Mouse (Mus musculus) heart, embryonic 16.5 days (tissue): Measurements from ENCODE around the gene D13Ertd608e. TPM values are rescaled to one million over a fixed set of nuclear protein-coding genes. Genes with fewer than 3 reads are reported as not detected.
"Not testable (repeated sequence)": the region's sequence is repeated elsewhere in the genome, so short reads cannot be mapped to it uniquely, and the experiment has no call there.

Experiments
- ATAC-seq: fragments of 200-750 bp; cut with Nextera tagmentation; replicated peaks from 2 replicates; pipeline ENCODE4 v1.8.0; 2017; ENCODE audit warnings: moderate number of reproducible peaks; ENCODE audit not compliant: insufficient read depth, low FRiP score; ENCODE audit errors: extremely low read depth
- H3K27ac ChIP-seq: fragments of 300-500 bp; sonication (generic); 2 replicates; pipeline ENCODE4 v1.5.1; 2014; ENCODE audit warnings: mild to moderate bottlenecking, low read length, control low read depth, moderate library complexity
- H3K27me3 ChIP-seq: fragments of 300-500 bp; sonication (generic); 2 replicates; pipeline ENCODE4 v1.6.1; 2014; ENCODE audit warnings: low read length, mixed read lengths; ENCODE audit not compliant: control insufficient read depth, insufficient read depth
- H3K36me3 ChIP-seq: fragments of 300-500 bp; sonication (generic); 2 replicates; pipeline ENCODE4 v1.6.1; 2014; ENCODE audit not compliant: control insufficient read depth, insufficient read depth
- H3K4me1 ChIP-seq: fragments of 300-500 bp; sonication (generic); 2 replicates; pipeline ENCODE4 v1.6.1; 2014; ENCODE audit warnings: low read length, mixed read lengths; ENCODE audit not compliant: control insufficient read depth, insufficient read depth
- H3K4me2 ChIP-seq: fragments of 300-500 bp; sonication (generic); 2 replicates; pipeline ENCODE4 v1.6.1; 2014; ENCODE audit warnings: low read depth, mild to moderate bottlenecking, control low read depth, low read length
- H3K4me3 ChIP-seq: fragments of 300-500 bp; sonication (generic); 2 replicates; pipeline ENCODE4 v1.5.1; 2014; ENCODE audit warnings: mild to moderate bottlenecking, control low read depth, low read length
- H3K9ac ChIP-seq: fragments of 300-500 bp; sonication (generic); 2 replicates; pipeline ENCODE4 v1.6.1; 2014; ENCODE audit warnings: low read length, control low read depth
- H3K9me3 ChIP-seq: fragments of 300-500 bp; sonication (generic); replicated peaks from 2 replicates; pipeline ENCODE4 v1.6.1; 2016; ENCODE audit warnings: low read length; ENCODE audit not compliant: control insufficient read depth
- WGBS: fragments of 180-500 bp; shearing (Covaris S2); extraction: QIAGEN DNeasy Blood & Tissue Kit; methylation state at CpG from one replicate; pipeline ENCODE4 v1.1.7; 2014; 5-methylcytosine and 5-hydroxymethylcytosine counted together
- polyA plus RNA-seq: library from polyadenylated mRNA; unstranded; fragments of >200 nt; fragmentation: Nextera tagmentation; extraction: Ambion mirVana; gene quantifications from 2 replicates; pipeline ENCODE4 v1.2.1, GENCODE M21; 2015

The D13Ertd608e gene
- not detected in 2 replicates for polyA plus RNA-seq

DNA sequence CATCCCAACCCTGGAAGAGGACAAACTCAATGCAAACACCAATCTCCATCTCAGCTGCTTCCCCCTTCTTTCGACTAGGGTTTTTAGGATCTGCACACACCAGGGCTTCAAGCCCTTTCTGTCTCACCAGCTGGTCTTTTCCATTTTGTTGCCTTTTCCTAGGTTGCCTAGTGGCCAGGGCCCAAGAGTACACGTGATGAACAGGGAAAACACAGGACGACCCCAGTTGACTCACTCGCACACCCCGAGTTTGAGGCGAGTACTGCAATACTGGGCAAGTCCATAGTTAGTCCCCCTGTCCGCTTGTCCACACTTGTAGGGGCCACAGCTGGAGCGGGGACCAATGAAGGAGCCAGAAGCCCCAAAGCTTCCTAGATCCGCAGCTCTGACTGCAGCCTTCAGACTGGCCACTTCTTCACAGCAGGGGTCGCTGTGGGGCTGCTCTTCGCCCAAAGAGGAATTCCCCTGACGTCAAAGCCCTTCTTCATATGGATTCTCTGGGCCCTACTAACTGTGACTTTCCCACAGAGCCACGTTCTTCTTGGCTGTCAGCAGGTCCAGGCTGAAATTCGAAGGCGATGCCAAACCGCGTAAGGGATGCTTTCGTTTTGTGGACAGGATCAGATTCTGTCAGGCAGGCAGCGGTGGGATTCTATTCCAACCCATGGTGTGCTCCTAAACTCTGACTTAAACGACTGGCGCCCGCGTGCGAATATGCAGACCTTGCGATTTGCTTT, at the start of gene D13Ertd608e:
TSS of gene D13Ertd608e (plus strand) at position 687 of the 737 bp plus-strand sequence.
- not testable (repeated sequence) for H3K36me3 ChIP-seq, ATAC-seq
- 12% methylated on average over 18 of the region's 25 CpGs for WGBS

DNA sequence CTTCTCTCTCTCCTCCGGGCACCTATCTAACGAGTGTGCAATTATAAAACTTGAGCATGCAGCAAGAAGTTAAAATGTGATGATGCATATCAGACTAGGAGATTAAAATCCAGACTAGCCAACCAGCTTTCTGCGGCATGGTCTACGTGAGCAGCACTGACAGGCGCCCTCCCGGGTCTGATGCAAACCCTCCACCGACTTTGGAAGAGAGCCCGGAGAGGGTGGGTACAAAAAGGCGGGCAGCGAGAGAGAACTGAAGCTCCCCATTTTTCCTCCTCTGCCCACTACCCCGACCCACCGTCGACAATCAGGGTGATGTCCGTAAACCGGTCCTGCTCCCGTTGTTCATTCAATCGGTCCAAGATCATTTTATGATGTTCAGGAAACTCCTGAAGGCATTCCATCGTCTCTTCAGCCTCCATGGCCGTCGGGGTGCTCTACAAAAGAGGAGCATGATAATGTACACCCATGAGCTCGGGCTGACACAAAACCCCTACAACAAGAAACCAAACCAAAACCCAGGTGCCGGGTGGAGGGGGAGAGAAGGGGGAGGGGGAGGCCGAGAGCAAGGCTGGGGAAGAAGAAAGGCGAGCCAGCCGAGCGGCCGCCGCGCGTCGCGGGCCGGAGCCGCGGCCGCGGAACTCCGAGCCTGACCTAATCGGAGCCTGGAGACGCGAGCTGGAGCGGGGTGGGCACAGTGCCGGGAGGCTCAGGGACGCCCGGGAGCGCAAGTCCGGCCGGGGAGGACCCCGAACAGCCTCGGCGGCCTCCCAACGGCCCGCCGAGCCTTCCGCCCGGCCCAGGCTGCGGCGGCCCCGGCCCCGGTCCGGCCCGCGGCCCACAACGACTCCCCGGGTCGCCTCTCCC, 45.7 kb upstream of the D13Ertd608e start:
- no peaks in the 10 kb centered on the region for H3K9me3 ChIP-seq
- peaks cover 16% of the 10 kb centered on the region for H3K4me1 ChIP-seq
- H3K36me3 ChIP-seq = peaks cover 16% of the 10 kb centered on the region
- under 1% methylated on average over 39 of the region's 66 CpGs for WGBS
- no peaks in the 10 kb centered on the region for H3K27me3 ChIP-seq
- peak overlapping the region; percentile 97 for H3K9ac ChIP-seq
- H3K27ac ChIP-seq = peak overlapping the region; percentile 97
- peak overlapping the region; percentile 89 for H3K4me3 ChIP-seq
- H3K4me2 ChIP-seq = peak overlapping the region; percentile 75
- peak; percentile 69 for ATAC-seq

More for the DNA sequence above, at the start of gene D13Ertd608e:
- not testable (repeated sequence) for H3K9me3 ChIP-seq, H3K9ac ChIP-seq, H3K4me1 ChIP-seq, H3K27me3 ChIP-seq, H3K27ac ChIP-seq
- H3K4me2 ChIP-seq = peak within 1 kb of the TSS; percentile 55
- H3K4me3 ChIP-seq = peak within 1 kb of the TSS; percentile 33

DNA sequence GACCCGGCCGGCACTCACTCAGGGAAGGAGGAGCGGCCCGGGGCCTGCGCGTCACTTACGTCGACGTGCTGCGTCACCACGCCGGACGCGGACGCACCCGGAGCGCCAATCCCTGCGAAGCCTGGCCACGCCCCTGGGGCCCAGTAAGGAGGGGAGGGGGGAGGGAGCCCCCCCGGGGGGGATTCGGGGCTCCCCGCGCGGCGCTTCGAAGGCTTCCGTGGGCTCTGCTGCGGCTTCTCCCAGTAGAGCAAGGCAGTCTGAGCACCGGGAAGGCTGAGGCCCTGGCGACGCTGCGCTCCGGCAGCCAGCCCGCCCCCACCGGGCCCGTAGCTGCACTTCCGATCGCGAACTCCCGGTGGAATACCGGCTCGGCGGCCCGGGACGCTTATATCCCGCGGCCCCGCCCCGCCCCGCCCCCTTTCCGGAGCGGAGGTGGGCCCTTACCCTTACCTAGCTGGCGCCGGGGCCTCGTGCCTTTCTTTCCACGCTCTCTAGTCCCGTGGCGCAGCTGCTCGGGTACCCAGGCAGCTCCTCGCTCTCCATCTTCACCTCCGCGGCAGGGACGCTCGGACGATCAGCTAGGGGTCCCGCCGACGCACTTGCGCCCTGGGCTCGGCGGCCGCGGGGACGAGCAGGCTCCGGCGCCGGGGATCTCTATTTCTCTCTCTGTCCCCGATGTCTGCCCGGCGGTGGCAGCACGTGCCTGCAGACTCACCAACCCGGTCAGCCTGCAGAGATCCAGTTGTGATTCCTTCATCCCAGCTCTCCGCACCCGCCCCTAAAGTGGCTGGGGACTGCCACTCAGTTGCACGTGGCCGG, 44.8 kb upstream of the D13Ertd608e start, which contains the start of gene Zfp131:
TSS of gene Zfp131 (minus strand) at position 129 of the 819 bp plus-strand sequence.
- under 1% methylated on average over 76 of the region's 86 CpGs for WGBS
- peaks cover 16% of the 10 kb centered on the region for H3K4me1 ChIP-seq

DNA sequence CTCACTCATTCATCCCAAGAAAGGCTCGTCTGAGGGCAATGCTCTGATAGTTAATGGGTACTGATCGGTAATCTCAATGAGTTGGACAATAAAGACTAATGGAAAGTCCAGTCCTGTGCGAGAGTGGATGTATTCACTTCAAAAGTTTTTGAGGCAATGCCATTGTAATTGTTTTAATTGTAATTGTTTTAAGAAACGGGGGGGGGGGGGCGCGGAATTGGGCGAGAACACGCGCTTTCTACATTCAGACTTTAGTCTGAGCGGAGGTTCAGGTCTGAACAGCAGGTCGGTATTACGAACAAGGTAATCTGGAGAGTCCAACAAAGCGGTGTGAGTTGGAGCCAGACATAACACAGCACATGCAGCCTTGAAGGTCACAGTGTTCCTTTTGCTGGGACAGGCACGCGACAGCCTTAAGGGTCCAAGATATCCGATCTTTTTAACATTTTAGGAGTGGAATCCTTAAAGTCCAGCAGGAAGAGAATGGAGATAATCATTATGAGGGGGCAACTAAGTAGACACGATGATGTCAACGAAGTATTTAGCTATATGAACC, 44.1 kb upstream of the D13Ertd608e start:
- H3K4me3 ChIP-seq = peak overlapping the region; percentile 89
- peak overlapping the region; percentile 97 for H3K9ac ChIP-seq
- no peak for ATAC-seq
- WGBS = 2% methylated on average over 18 of the region's 18 CpGs
- peaks cover 16% of the 10 kb centered on the region for H3K4me1 ChIP-seq
- peak overlapping the region; percentile 97 for H3K27ac ChIP-seq
- H3K9me3 ChIP-seq = no peaks in the 10 kb centered on the region
- peaks cover 11% of the 10 kb centered on the region for H3K36me3 ChIP-seq
- H3K27me3 ChIP-seq = no peaks in the 10 kb centered on the region
- H3K4me2 ChIP-seq = peak overlapping the region; percentile 70

More for the DNA sequence above, 44.8 kb upstream of the D13Ertd608e start, which contains the start of gene Zfp131:
- peak within 1 kb of the TSS; percentile 97 for H3K9ac ChIP-seq
- peak within 1 kb of the TSS; percentile 89 for H3K4me3 ChIP-seq
- H3K36me3 ChIP-seq = peaks cover 15% of the 10 kb centered on the region
- peak within 1 kb of the TSS; percentile 97 for H3K27ac ChIP-seq
- ATAC-seq = peak; percentile 98
- peak within 1 kb of the TSS; percentile 75 for H3K4me2 ChIP-seq
- no peaks in the 10 kb centered on the region for H3K27me3 ChIP-seq
- no peaks in the 10 kb centered on the region for H3K9me3 ChIP-seq

DNA sequence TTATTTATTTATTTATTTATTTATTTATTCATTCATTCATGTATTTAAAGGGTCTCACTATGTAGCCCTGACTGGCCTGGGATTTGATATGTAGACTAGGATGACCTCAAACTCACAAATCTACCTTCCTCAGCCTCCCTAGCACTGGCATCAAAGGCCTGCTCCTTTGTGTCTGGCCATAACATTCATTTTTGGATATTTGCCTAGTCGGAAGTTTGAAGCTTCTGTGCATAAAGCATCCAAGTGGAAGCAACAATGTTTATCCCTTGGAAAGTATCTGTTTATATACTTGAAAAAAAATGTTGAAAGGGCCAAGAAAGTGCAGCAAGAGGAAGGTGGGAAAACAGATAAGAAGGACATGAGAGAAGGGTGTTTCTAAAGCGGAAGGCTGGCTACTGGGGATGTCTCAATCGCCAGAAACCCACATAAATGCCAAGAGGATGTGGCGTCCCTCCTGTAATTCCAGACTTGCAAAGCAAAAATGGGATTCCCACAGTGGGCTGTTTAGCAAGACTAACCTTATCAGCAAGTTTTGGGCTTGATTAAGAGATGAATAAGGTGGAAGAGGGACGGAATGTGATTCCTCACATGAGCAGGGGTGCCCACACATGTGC, 42.9 kb upstream of the D13Ertd608e start:
- Histone ChIP-seq H3K9ac (no peak overlapping the region), H3K4me1 (peaks cover 16% of the 10 kb centered on the region), H3K9me3 (no peaks in the 10 kb centered on the region), H3K36me3 (peaks cover 7% of the 10 kb centered on the region), H3K27ac (no peak overlapping the region), H3K27me3 (no peaks in the 10 kb centered on the region), H3K4me3 (no peak overlapping the region), H3K4me2 (no peak overlapping the region)
- ATAC-seq = no peak
- WGBS = 61% methylated on average over 5 of the region's 5 CpGs

DNA sequence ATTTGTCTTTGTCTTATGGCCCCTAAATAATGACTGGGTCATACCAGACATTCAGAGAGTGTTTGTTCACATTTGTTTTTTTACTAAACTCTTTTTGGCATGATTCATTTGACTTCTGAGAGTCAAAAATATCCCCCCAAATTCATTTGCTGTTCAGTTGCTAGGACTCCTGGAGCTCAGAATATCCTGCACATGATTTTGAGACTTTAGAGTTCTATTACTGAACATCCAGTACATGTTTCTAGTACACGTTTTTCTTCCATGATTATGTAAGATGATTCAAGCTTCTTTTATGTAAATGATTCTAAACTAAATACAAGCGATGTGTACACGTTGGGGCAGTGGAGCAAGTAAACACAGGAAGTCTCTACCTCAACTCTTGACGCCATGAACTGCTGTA, 38.1 kb upstream of the D13Ertd608e start:
- Histone ChIP-seq H3K36me3 (no peaks in the 10 kb centered on the region), H3K9ac (no peak overlapping the region), H3K9me3 (no peaks in the 10 kb centered on the region), H3K27me3 (no peaks in the 10 kb centered on the region), H3K4me2 (no peak overlapping the region), H3K4me1 (no peaks in the 10 kb centered on the region), H3K27ac (no peak overlapping the region), H3K4me3 (no peak overlapping the region)
- ATAC-seq = no peak
- WGBS = 57% methylated on average over 4 of the region's 4 CpGs

DNA sequence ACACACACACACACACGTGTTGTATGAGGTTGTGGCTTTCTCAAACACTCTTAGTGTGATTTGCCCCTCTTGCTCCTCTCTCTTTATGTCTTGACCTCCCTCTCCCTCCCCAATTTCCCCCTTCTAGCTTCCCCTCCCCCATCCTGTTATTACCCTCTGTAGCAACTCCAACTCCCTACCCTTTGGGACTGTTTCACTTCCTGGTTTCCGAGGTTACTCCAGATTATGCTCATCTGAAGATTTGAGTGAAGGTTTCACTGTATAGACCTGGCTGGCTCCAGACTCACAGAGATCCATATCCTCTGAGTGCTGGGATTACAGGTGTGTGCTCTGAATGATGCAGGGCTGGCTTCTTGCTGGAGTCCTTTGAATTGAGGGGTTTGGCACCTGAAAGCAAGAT, 26.9 kb upstream of the D13Ertd608e start:
- Histone ChIP-seq H3K4me1 (no peaks in the 10 kb centered on the region), H3K36me3 (no peaks in the 10 kb centered on the region), H3K27ac (no peak overlapping the region), H3K27me3 (no peaks in the 10 kb centered on the region), H3K9me3 (no peaks in the 10 kb centered on the region), H3K4me2 (no peak overlapping the region), H3K4me3 (no peak overlapping the region), H3K9ac (no peak overlapping the region)
- WGBS = 56% methylated on average over 2 of the region's 2 CpGs
- ATAC-seq = no peak

DNA sequence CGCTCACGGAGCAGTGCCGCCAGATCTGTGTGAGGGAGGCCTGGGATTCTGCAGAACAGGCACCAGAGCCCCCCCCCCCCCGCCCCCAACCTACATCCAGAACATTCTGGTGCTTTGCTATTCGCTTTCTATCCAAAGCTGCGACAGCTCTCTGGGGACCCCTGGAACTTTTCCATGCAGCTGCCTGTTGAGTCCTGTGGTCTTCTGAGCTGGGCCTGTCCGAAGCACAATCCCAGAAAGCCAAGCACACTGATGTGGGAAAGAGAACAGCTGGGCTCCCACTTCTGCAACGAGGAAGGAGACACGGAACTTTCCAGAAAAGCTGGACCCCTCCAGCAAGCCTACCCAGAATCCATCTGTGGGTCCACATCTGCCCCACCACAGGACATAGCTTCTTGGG, 25.8 kb upstream of the D13Ertd608e start:
- no peaks in the 10 kb centered on the region for H3K27me3 ChIP-seq
- no peaks in the 10 kb centered on the region for H3K36me3 ChIP-seq
- H3K4me3 ChIP-seq = no peak overlapping the region
- ATAC-seq = no peak
- no peak overlapping the region for H3K4me2 ChIP-seq
- no peak overlapping the region for H3K9ac ChIP-seq
- H3K27ac ChIP-seq = no peak overlapping the region
- 77% methylated on average over 9 of the region's 9 CpGs for WGBS
- no peaks in the 10 kb centered on the region for H3K4me1 ChIP-seq
- H3K9me3 ChIP-seq = no peaks in the 10 kb centered on the region
